Mouse (Mus musculus): ENCODE data around the gene Gal3st1.

The Gal3st1 gene

DNA sequence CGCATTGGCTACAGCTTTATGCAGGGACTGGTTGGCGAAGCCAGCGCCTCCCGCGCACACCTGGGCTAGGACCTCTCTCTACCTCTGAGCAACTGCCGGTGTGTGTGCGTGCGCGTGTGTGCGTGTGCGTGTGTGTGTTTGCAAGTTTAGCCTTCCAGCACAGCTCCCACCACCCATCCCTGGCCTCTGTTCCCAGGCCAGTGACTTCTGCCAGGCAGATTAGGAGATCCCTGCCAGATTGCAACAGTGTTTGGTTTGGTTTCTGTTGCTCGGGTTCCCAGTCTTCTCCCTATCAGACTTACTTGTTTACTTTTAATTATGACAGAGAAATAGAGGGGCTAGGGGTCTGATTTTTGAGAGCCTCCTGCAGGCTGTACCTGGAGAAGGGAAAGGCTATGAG, 48.5 kb downstream of the Gal3st1 start:
- no peak for DNase-seq (ENCODE audit: low read depth, low spot score)

DNA sequence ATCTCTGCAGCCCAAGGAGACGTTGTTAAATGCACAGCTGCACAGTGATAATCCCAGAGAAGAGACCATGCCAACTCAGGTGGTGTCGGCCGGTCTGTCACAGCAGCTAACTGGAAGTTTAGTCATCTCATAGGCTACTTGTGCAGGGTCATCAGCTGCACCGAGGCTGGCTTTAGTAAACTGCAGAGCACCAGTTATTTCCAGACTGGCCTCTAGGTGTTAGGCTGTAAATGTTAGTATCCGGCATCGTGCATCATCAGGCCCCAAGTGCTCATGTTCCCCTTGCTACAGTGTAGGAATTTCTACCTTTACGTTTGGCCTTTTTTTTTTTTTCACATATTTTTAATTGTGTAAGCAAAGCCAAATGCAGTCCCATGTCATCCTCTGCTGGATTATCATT, 50.0 kb downstream of the Gal3st1 start:
- DNase-seq (ENCODE audit: low read depth, low spot score) = no peak

DNA sequence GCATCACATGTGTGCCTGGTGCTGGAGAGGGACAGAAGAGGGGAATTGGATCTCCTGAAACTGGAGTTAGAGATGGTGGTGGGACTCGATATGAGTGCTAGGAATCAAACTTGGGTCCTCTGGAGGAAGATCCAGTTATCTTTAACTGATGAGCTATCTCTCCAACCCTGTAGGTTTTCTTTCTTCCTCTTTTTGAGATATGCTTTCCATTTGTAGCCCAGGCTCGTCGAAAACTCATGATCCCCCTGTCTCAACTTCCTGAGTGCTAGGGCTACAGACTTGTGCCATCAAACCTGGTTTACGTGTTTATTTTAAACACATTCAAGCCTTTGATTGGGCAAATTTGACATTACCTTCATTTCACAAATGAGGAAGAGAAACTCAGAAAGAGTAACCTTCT, 50.7 kb downstream of the Gal3st1 start:
- no peak for DNase-seq (ENCODE audit: low read depth, low spot score)

DNA sequence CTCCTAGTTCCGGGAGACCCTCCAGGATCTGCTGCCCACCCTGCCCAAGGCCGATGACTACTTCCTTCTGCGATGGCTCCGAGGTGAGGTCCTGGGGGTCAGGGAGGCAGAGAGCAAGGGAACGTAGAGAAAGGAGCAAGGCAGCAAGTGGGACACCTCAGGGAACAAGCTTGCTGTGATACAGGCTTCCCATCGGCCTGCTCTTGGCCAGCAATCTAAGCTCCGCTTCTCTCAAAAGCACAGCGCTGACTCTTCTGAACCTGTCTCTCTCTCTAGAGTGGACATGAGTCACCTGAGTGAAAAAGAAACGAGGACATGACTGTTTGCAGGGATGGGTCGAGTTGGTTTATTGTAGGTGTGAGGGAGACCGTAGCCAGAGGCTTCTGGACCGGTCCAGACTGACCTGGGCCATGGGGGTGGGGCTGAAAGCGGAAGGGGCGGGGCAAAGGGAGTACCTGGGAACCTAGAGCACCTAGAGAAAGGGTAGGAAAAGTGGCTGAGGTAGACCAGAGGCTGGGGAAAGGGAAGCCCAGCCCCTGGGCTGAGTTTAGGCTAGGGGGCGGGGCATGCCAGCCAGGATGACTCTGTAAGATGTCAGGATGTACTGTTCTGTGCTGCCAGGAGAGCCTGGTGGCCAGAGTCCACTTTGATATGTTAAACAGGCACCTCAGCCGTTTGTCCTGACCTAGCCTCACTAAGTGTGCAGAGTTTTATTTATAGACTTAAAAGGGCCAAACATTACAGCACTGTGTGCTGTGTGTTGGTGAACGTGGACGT, 51.9 kb downstream of the Gal3st1 start:
- DNase-seq (ENCODE audit: low read depth, low spot score) = peak; percentile 58

DNA sequence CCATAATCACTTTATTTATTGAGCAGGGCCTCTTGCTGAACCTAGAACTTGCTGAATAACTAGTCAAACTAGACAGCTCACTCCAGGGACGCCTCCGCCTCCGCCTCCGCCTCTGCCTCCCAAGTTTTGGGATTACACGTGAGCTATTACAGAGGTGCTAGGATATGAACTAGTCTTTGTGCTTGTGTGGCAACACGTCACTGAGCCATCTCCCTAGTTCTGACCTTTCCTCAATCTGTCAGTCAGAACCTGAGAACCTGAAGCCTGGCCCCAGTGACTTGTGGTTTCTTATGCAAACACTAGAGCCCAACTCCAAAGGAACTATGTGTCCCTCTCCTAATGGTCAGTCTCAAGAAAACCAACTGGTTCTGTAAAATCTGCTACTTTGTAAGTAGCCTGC, 52.5 kb downstream of the Gal3st1 start:
- DNase-seq (ENCODE audit: low read depth, low spot score) = no peak

DNA sequence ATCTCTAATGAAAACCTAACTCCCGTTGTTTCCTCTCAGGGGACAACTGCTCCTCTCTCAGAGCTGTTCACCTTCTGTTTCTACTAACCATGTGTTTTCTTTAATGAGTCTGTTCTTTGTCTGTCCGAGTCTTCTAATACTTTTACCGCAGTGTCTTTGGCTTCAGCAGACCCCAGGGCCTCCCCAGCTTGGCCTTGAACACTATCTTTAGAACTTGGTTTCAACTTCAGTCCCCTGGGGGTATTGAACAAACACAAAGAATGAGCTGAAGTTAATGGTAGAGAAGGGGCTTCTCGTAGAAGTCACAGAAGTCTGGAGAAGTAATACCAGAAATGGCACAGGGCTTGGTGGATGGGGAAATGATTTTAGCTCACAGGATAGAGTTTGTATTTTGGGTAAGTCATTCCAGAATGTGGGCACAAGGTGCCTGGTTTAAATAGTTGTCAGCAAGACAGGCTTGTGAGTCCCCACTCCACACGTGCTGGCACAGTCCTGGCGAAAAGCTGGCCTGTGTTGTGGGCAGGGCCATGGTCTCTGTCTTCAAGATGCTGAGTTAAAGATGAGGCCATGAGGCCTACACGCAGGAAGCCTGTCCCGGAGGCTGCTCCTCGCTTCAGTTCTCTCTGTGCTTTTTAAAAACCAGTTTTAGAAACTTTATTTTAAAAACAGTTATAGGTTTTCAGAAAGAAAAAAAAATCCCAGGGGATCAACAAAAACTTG, 53.1 kb downstream of the Gal3st1 start:
- no peak for DNase-seq (ENCODE audit: low read depth, low spot score)

DNA sequence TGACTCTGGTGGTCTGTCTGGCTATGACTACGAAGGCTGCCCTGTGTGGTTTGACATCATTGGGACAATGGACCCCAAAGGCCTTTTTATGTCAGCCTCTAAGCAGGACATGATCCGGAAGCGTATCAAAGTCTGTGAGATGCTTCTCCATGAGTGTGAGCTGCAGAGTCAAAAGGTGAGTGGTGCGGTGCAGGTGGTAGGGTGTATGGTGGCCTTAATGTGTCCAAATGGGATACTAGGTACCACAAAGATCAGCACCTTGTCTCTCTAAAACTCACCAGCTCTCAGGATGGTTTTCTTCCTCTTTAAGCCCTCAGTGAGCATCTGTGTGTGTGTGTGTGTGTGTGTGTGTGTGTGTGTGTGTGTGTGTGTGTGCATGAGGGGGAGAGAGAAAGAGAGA, 56.5 kb downstream of the Gal3st1 start:
- DNase-seq (ENCODE audit: low read depth, low spot score) = no peak

DNA sequence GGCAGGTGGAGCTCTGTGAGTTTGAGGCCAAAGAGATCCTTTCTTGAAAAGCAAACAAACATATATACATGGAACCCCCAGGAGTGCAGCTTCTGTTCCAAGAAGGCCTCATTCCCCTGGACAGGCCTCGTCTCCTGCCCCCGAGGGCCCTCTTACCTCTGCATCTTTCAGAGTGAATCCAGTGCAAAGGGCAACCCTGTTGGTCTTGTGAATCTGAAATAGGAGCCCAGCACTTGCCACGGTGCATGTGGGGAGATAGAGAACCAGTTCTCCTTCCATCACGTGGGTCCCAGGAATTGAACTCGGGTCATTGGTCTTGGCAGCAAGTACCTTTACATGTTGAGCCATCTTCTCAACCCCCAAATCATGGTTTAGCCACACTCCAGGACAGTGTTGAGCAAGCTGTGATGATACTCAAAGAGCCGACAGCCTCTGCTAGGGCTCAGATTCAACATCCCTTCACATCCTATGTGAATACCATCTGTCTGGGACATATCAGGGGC, 57.7 kb downstream of the Gal3st1 start:
- DNase-seq (ENCODE audit: low read depth, low spot score) = no peak

DNA sequence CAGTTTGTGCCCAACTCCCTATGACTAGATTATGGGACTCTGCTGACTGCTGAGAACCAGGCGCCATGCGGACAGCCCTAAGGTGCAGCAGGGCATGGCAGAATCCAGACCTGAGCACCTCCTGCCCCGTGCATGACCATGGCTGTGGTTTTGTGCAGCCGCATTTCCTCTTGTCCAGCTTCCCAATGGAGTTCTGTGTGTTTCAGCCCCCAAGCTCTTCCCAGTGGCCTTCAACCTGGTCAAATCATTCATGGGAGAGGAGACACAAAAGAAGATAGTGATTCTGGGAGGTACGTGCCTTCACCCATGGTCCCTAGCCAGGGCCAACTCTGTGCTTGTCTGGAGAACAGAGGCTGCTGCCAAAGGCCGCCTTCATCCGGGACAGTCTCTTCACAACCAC, 59.6 kb downstream of the Gal3st1 start:
- no peak for DNase-seq (ENCODE audit: low read depth, low spot score)

DNA sequence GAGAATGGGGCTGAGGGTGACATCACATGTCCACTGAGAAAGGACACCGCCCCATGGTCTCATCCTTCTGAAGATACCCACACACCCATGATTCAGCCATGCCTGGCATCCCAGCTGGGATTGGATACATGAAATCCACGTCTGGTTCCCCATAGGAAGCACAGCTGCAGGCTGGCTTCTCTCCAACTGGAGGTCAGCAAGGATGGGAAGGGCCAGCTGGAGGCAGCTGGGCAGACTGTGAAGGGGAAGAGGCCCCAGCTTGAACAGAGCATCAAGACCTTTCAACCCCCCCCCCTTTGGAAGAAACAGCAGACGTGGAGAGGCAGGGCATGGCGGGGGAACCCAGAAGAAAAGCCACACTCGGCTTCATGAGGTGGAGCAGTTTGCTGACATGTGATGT, 63.1 kb downstream of the Gal3st1 start:
- DNase-seq (ENCODE audit: low read depth, low spot score) = no peak

DNA sequence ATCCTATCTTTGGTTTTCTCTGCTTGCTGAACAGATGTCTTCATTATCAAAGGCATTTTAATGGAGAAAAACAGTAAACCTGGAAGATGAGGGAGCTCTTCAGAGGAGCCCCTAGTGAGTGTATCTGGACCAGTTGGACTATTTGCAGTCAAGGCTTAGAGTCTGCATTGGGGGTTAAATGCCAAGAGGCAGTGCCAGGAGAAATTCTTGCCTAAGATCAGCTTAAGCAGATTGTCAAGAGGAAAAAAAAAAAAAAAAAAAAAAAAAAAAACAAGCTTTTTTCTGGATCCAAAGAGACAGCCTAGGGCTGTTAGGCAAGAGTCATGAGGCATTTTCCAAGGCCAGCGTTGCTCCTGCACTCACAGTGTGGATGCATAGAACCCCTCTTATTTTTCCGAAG, 64.3 kb downstream of the Gal3st1 start:
- DNase-seq (ENCODE audit: low read depth, low spot score) = no peak

DNA sequence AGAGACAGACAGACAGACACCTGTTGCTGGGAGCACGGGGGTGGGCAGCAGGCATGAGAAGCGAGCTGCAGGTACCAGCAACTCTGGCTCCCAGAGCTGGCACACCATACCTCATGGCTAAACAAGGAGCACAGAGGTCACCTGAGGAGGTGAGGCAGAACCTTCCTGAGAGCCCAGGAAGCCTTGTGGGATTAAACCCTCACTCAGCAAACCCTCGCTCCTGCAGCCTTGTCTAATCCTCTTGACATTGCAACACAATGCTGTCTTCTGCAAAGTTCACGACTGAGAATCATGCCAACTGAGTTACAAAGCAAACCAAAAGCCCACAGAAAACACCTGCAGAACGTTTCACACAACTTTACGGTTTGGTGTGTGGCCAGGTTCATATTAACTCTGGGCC, 65.0 kb downstream of the Gal3st1 start:
- no peak for DNase-seq (ENCODE audit: low read depth, low spot score)
